Mouse (Mus musculus) small intestine, adult 2 months (tissue): ENCODE measurements around the gene Tssk2. TPM values are rescaled to one million over a fixed set of nuclear protein-coding genes. Genes with fewer than 3 reads are reported as not detected.
A peak's percentile ranks its signal among the peaks of the same experiment; 100 is the strongest.

Experiments used
- H3K27ac ChIP-seq: fragments of 200-500 bp; 2 replicates; pipeline ENCODE4 v1.5.1; 2012; ENCODE audit warnings: low read depth, low read length, control low read depth, inconsistent platforms; ENCODE audit not compliant: insufficient read depth
- H3K27me3 ChIP-seq: fragments of 200-500 bp; 2 replicates; pipeline ENCODE4 v1.6.1; 2012; ENCODE audit warnings: mild to moderate bottlenecking, moderate library complexity, low read length, inconsistent platforms; ENCODE audit not compliant: control insufficient read depth, insufficient read depth
- H3K36me3 ChIP-seq: fragments of 200-500 bp; 2 replicates; pipeline ENCODE4 v1.6.1; 2012; ENCODE audit warnings: mild to moderate bottlenecking, low read length, control low read depth, inconsistent platforms; ENCODE audit not compliant: control insufficient read depth, insufficient read depth
- H3K4me1 ChIP-seq: fragments of 200-500 bp; 2 replicates; pipeline ENCODE4 v1.6.1; 2012; ENCODE audit warnings: low read length, inconsistent platforms, mixed read lengths; ENCODE audit not compliant: control insufficient read depth, insufficient read depth, insufficient read length
- H3K4me3 ChIP-seq: fragments of 200-500 bp; 2 replicates; pipeline ENCODE4 v1.5.1; 2012; ENCODE audit warnings: low read depth, mild to moderate bottlenecking, control low read depth, inconsistent platforms, low read length, moderate library complexity
- CTCF ChIP-seq: fragments of 200-500 bp; IDR thresholded peaks from 2 replicates; pipeline ENCODE4 v1.5.1; 2012; ENCODE audit warnings: low read depth, mild to moderate bottlenecking, control low read depth, inconsistent platforms, low read length, moderate library complexity, mixed read lengths; ENCODE audit not compliant: insufficient replicate concordance, insufficient read length; ENCODE audit errors: extremely low read depth
- POLR2A ChIP-seq: fragments of 200-500 bp; IDR thresholded peaks from 2 replicates; pipeline ENCODE4 v1.6.1; 2012; ENCODE audit warnings: low read depth, mild to moderate bottlenecking, control low read depth, inconsistent platforms, low read length, moderate library complexity
- WGBS: fragments of 180-500 bp; shearing (Covaris S2); methylation state at CpG from one replicate; pipeline ENCODE4 v1.1.7; 2018; 5-methylcytosine and 5-hydroxymethylcytosine counted together
- polyA plus RNA-seq: library from polyadenylated mRNA; depleted of rRNA; stranded (reverse); fragments of >200 nt; gene quantifications from 2 replicates; pipeline ENCODE4 v1.2.3, GENCODE M21; 2012

Tssk2 gene
- polyA plus RNA-seq, 1 experiment, result not detected

GRCm38 (mm10) chr16:17882196-17882595, 16.2 kb upstream of the Tssk2 start:
- TF ChIP-seq POLR2A, result no peak
- no peak for TF ChIP-seq CTCF

GRCm38 (mm10) chr16:17884116-17884515, 14.3 kb upstream of the Tssk2 start:
- H3K27ac ChIP-seq, result no peak overlapping the region
- peaks cover 3% of the 10 kb centered on the region; the same call in 1 of the 2 replicates for H3K4me1 ChIP-seq
- no peak overlapping the region for H3K4me3 ChIP-seq
- H3K36me3 ChIP-seq, result peaks cover 3% of the 10 kb centered on the region; the same call in 1 of the 2 replicates
- H3K27me3 ChIP-seq, result no peaks in the 10 kb centered on the region
- WGBS, result 54% methylated on average over 6 of the region's 6 CpGs
- TF ChIP-seq POLR2A, result no peak
- no peak for TF ChIP-seq CTCF

More at GRCm38 (mm10) chr16:17882196-17882595, 16.2 kb upstream of the Tssk2 start:
- no peak overlapping the region for H3K27ac ChIP-seq
- peaks cover 4% of the 10 kb centered on the region; the same call in 1 of the 2 replicates for H3K36me3 ChIP-seq
- no peak overlapping the region for H3K4me3 ChIP-seq
- H3K27me3 ChIP-seq, result no peaks in the 10 kb centered on the region
- H3K4me1 ChIP-seq, result peaks cover 3% of the 10 kb centered on the region; the same call in 1 of the 2 replicates

- Histone ChIP-seq H3K4me1 (peaks cover 17% of the 10 kb centered on the region; the same call in 1 of the 2 replicates), H3K27ac (no peak overlapping the region), H3K36me3 (peaks cover 2% of the 10 kb centered on the region; the same call in 1 of the 2 replicates), H3K27me3 (no peaks in the 10 kb centered on the region), H3K4me3 (no peak overlapping the region)
- TF ChIP-seq CTCF (no peak), POLR2A (no peak)
- WGBS, result 56% methylated on average over 6 of the region's 6 CpGs
These were observed 8.6 kb upstream of the Tssk2 start for GRCm38 (mm10) chr16:17889689-17890341.

GRCm38 (mm10) chr16:17890342-17890727, 8.1 kb upstream of the Tssk2 start:
- Histone ChIP-seq H3K36me3 (no peaks in the 10 kb centered on the region), H3K4me3 (peak overlapping the region; percentile 89; the same call in 1 of the 2 replicates), H3K4me1 (peaks cover 17% of the 10 kb centered on the region; the same call in 1 of the 2 replicates), H3K27ac (peak overlapping the region; percentile 81; the same call in 1 of the 2 replicates), H3K27me3 (no peaks in the 10 kb centered on the region)
- no peak for TF ChIP-seq POLR2A
- no peak for TF ChIP-seq CTCF
- WGBS, result 11% methylated on average over 2 of the region's 2 CpGs

- Histone ChIP-seq H3K4me1 (peaks cover 17% of the 10 kb centered on the region; the same call in 1 of the 2 replicates), H3K4me3 (peak overlapping the region; percentile 89), H3K27ac (peak overlapping the region; percentile 81), H3K36me3 (no peaks in the 10 kb centered on the region), H3K27me3 (no peaks in the 10 kb centered on the region)
- WGBS, result under 1% methylated on average over 44 of the region's 44 CpGs
- TF ChIP-seq POLR2A, result no peak; the same call in 1 of the 2 replicates
- TF ChIP-seq CTCF, result no peak
These were observed 7.4 kb upstream of the Tssk2 start for GRCm38 (mm10) chr16:17890917-17891566.

GRCm38 (mm10) chr16:17891567-17891959, 6.9 kb upstream of the Tssk2 start, which contains the start of gene Gm20518:
Gm20518 (minus strand) TSS chr16:17891671.
- TF ChIP-seq CTCF (no peak), POLR2A (0 out of 2 replicates have a peak, but pooled peaks have one; percentile 50)
- Histone ChIP-seq H3K27me3 (no peaks in the 10 kb centered on the region), H3K4me1 (peaks cover 17% of the 10 kb centered on the region; the same call in 1 of the 2 replicates), H3K4me3 (peak within 1 kb of the TSS; percentile 89), H3K36me3 (no peaks in the 10 kb centered on the region), H3K27ac (peak within 1 kb of the TSS; percentile 81)
- 1% methylated on average over 38 of the region's 38 CpGs for WGBS

GRCm38 (mm10) chr16:17892606-17893005, 5.8 kb upstream of the Tssk2 start:
- no peaks in the 10 kb centered on the region for H3K27me3 ChIP-seq
- no peak overlapping the region for H3K4me3 ChIP-seq
- no peaks in the 10 kb centered on the region for H3K36me3 ChIP-seq
- H3K27ac ChIP-seq, result 0 out of 2 replicates have a peak overlapping the region, but pooled peaks have one; percentile 17
- WGBS, result 8% methylated on average over 3 of the region's 3 CpGs
- peaks cover 17% of the 10 kb centered on the region; the same call in 1 of the 2 replicates for H3K4me1 ChIP-seq
- TF ChIP-seq CTCF, result no peak
- no peak for TF ChIP-seq POLR2A
